Mouse (Mus musculus) heart, adult 2 months (tissue): ENCODE measurements at regions not wholly inside any gene's neighbourhood (a gene's known extent, or its start where the extent isn't known, plus 50 kb on each side); places are given as distances from the start of the nearest gene placed in this dataset.

Experiments
- DNase-seq, 2 experiments: peaks; one replicate each; pipeline ENCODE4 v3.0.0; 2021
- H3K27ac ChIP-seq: fragments of 200-600 bp; 2 replicates; pipeline ENCODE4 v1.8.1; 2022
- H3K27me3 ChIP-seq: fragments of 200-500 bp; 2 replicates; pipeline ENCODE4 v1.6.1; 2012; ENCODE audit warnings: mild to moderate bottlenecking, low read length, inconsistent platforms, mixed read lengths; ENCODE audit not compliant: control insufficient read depth, insufficient read depth
- H3K36me3 ChIP-seq: fragments of 200-500 bp; 2 replicates; pipeline ENCODE4 v1.6.1; 2012; ENCODE audit warnings: low read length, inconsistent platforms; ENCODE audit not compliant: control insufficient read depth, insufficient read depth
- H3K4me1 ChIP-seq: fragments of 200-500 bp; 2 replicates; pipeline ENCODE4 v1.6.1; 2011; ENCODE audit warnings: low read length; ENCODE audit not compliant: control insufficient read depth, insufficient read depth
- H3K4me3 ChIP-seq: fragments of 200-600 bp; 2 replicates; pipeline ENCODE4 v1.8.1; 2022
- H3K79me2 ChIP-seq: fragments of 200-500 bp; replicated peaks from 2 replicates; pipeline ENCODE4 v1.6.1; 2012; ENCODE audit warnings: mild to moderate bottlenecking, inconsistent platforms, low read length, moderate library complexity, mixed read lengths; ENCODE audit not compliant: control insufficient read depth, insufficient read depth
- H3K9ac ChIP-seq: fragments of 200-500 bp; 2 replicates; pipeline ENCODE4 v1.6.1; 2012; ENCODE audit warnings: low read depth, mild to moderate bottlenecking, control low read depth, inconsistent platforms, low read length, mixed read lengths
- CTCF ChIP-seq: fragments of 200-600 bp; IDR thresholded peaks from 2 replicates; pipeline ENCODE4 v1.8.1; 2022; ENCODE audit warnings: antibody characterized with exemption, mild to moderate bottlenecking, moderate library complexity
- EP300 ChIP-seq: fragments of 200-500 bp; IDR thresholded peaks from 2 replicates; pipeline ENCODE4 v1.6.1; 2011; ENCODE audit warnings: low read depth, low read length, control low read depth; ENCODE audit not compliant: insufficient read depth
- POLR2A ChIP-seq: fragments of 200-500 bp; IDR thresholded peaks from 2 replicates; pipeline ENCODE4 v1.6.1; 2011; ENCODE audit warnings: mild to moderate bottlenecking, low read depth, low read length, control low read depth; ENCODE audit not compliant: insufficient read depth
- WGBS: fragments of 180-500 bp; shearing (Covaris S2); methylation state at CpG from one replicate; pipeline ENCODE4 v1.1.7; 2018; 5-methylcytosine and 5-hydroxymethylcytosine counted together
- intact Hi-C: fragments of 180-260 bp; cut with DNase I; formaldehyde crosslinking; loops from one replicate; pipeline ENCODE4 v1.15.1; 2025

DNA sequence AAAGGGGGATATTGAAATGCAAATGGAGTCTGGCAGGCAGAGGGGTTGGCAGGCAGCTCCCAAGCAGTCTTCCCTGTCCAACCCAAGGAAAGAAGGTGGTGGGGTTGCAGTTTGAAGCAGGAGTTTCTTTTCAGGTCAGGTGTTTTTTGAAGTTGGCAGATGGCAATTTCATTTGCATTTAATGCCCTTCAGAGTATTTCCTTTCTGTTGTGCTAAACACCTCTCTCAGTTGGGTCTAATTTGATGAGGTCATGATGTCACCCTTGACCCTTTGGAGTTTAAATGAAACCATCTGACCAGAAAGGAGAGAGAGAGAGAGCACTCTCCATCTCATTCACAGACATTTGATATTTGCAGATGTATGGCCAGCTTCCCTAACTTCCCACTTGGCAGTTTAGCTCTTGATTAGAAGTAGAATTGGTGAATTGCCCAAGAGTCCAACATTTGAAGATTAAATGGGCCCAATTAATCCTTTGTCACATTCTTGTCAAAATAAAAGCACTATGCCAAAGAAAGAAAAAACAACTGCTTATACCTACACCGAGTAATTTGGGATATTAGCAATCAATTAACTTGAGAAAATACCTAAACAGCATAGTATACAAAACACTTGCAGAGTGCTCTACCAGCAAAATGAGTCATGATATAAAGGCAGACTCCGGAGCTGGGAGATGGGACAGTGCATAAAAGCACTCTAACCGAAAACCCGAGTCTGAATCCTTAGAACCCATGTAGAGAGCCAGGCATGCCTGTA, 111.8 kb upstream of the Rab11fip2 start:
- H3K4me3 ChIP-seq, result no peak overlapping the region
- WGBS, result 77% methylated on average over 4 of the region's 4 CpGs
- intact Hi-C loops, result no loop called here

DNA sequence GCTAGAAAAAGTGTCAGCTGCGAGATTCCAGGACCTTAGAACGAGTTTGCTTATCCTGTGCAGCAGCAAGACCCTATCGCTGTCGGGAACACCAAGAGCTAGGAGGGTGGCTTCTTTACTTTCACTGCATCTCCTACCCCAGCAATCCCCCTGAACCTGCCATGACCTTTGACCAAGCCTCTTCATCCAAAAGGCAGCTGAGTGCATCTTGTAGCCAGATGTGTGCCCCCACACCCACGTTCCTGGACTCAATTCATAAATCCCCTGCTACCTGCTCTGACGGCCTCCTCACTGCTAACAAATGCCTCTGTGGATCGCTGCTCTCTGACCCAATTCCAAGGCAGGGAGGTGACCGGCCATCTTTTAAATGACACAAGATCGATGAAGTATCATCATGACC, 107.7 kb upstream of the Rab11fip2 start:
- intact Hi-C loops, result no loop called here
- Histone ChIP-seq H3K4me3 (no peak overlapping the region), H3K79me2 (no peaks in the 10 kb centered on the region), H3K9ac (no peak overlapping the region), H3K36me3 (no peaks in the 10 kb centered on the region), H3K4me1 (no peaks in the 10 kb centered on the region), H3K27ac (no peak overlapping the region), H3K27me3 (no peaks in the 10 kb centered on the region)
- 71% methylated on average over 9 of the region's 9 CpGs for WGBS
- DNase-seq, result no peak
- no peak for TF ChIP-seq POLR2A
- no peak for TF ChIP-seq EP300
- TF ChIP-seq CTCF, result no peak

More for the DNA sequence above, 111.8 kb upstream of the Rab11fip2 start:
- TF ChIP-seq POLR2A, result no peak
- TF ChIP-seq EP300, result no peak
- no peak for TF ChIP-seq CTCF
- no peak overlapping the region for H3K9ac ChIP-seq
- no peaks in the 10 kb centered on the region for H3K79me2 ChIP-seq
- no peaks in the 10 kb centered on the region for H3K4me1 ChIP-seq
- no peaks in the 10 kb centered on the region for H3K36me3 ChIP-seq
- no peaks in the 10 kb centered on the region for H3K27me3 ChIP-seq
- no peak for DNase-seq
- H3K27ac ChIP-seq, result no peak overlapping the region

DNA sequence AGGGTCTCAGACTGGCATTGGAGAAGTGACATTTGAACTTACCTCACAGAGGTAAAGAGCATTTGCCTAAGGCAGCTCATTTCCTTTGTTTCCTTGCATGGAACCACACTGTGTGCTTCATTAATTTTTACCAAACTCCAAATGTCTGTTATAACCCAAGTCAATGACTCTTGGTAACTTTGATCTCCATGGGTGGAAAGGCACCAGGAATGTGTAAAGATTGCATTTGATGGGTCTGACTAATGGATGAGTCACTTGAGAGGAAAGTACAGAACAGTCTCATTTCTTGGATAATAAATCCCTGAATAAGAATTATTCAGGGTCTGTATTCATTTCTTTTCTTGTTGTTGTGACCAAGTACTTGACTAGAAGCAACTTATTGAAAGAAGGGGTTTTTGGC, 97.3 kb upstream of the Rab11fip2 start:
- intact Hi-C loops, result no loop called here
- Histone ChIP-seq H3K36me3 (no peaks in the 10 kb centered on the region), H3K27ac (no peak overlapping the region), H3K4me1 (no peaks in the 10 kb centered on the region), H3K9ac (no peak overlapping the region), H3K4me3 (no peak overlapping the region), H3K27me3 (no peaks in the 10 kb centered on the region), H3K79me2 (no peaks in the 10 kb centered on the region)
- TF ChIP-seq EP300 (no peak), POLR2A (no peak), CTCF (no peak)
- no peak for DNase-seq

GRCm38 (mm10) chr19:60032667-60033066, 89.2 kb upstream of the Rab11fip2 start:
- intact Hi-C loops, result no loop called here
- H3K27me3 ChIP-seq, result no peaks in the 10 kb centered on the region
- no peak overlapping the region for H3K4me3 ChIP-seq
- no peak for TF ChIP-seq CTCF
- TF ChIP-seq EP300, result no peak
- no peak for TF ChIP-seq POLR2A
- H3K79me2 ChIP-seq, result no peaks in the 10 kb centered on the region
- H3K27ac ChIP-seq, result no peak overlapping the region
- no peak overlapping the region for H3K9ac ChIP-seq
- DNase-seq, result no peak
- H3K36me3 ChIP-seq, result no peaks in the 10 kb centered on the region
- 35% methylated on average over 2 of the region's 2 CpGs for WGBS
- H3K4me1 ChIP-seq, result no peaks in the 10 kb centered on the region; the same call in 1 of the 2 replicates

GRCm38 (mm10) chr19:60030212-60030788, 86.8 kb upstream of the Rab11fip2 start:
- 40% methylated on average over 3 of the region's 3 CpGs for WGBS
- H3K4me1 ChIP-seq, result no peaks in the 10 kb centered on the region; the same call in 1 of the 2 replicates
- H3K79me2 ChIP-seq, result no peaks in the 10 kb centered on the region
- TF ChIP-seq POLR2A (no peak), CTCF (no peak), EP300 (no peak)
- H3K36me3 ChIP-seq, result no peaks in the 10 kb centered on the region
- H3K27me3 ChIP-seq, result no peaks in the 10 kb centered on the region
- H3K9ac ChIP-seq, result no peak overlapping the region
- peak in 1 of 2 experiments; percentile 18 for DNase-seq
- intact Hi-C loops, result no loop called here
- H3K27ac ChIP-seq, result no peak overlapping the region
- no peak overlapping the region for H3K4me3 ChIP-seq

- H3K9ac ChIP-seq, result no peak overlapping the region
- H3K36me3 ChIP-seq, result no peaks in the 10 kb centered on the region
- intact Hi-C loops, result no loop called here
- H3K4me1 ChIP-seq, result no peaks in the 10 kb centered on the region; the same call in 1 of the 2 replicates
- no peak for TF ChIP-seq CTCF
- no peak for TF ChIP-seq POLR2A
- TF ChIP-seq EP300, result no peak
- no peaks in the 10 kb centered on the region for H3K27me3 ChIP-seq
- H3K79me2 ChIP-seq, result no peaks in the 10 kb centered on the region
- WGBS, result 64% methylated on average over 4 of the region's 4 CpGs
- H3K4me3 ChIP-seq, result no peak overlapping the region
- H3K27ac ChIP-seq, result no peak overlapping the region
- DNase-seq, result no peak
These were observed 86.3 kb upstream of the Rab11fip2 start for GRCm38 (mm10) chr19:60029720-60030119.
